Mouse (Mus musculus): Measurements from ENCODE around the gene Stx7. TPM values are rescaled to one million over a fixed set of nuclear protein-coding genes. Genes with fewer than 3 reads are reported as not detected.

The Stx7 gene
- total RNA-seq, 2 experiments from 2014 or later, result 137 to 143 TPM

DNA sequence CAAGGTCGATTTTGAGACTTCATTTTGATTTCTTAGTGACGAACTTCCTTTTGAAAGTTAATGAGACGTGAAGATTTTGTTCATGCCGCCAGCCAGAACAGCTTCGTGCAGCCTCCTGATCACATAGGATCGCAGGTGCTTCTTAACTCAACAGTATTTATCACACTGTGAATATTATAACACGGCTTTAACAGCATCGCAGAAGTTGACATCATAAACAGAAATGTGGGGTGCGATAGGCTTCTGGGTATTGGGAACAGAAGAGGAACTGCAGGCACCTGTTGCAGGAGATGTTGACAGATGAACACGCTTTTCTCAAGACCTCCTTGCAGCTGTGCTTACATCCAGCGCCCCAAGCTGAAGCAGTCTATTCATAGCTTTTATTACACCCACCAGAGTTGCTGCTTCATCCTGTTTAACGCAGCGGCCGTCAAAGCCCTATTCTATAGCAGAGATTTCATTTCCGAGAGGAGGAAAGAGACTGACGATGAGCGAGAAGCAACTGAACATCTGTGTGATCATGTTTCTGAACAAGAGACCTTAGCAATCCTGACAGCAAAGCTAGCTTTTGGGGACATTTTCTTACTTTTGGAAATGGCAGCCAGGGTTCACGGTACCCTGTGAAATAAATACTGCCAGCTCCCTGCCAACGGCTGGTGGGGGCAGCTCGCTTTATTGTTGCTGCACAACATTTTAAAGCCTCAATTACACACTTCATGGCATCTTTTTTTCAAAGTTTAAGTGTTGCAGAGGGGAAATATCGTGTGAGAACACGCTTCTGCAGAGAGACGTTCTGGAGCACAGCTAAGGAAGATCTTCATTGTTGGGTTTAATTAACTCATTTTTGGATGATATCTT, 86.6 kb downstream of the Stx7 start:
- no peak for DNase-seq (ENCODE audit: low spot score in 2 of 2)

Other genes with a start within 250 kb of the Stx7 start
- not detected for gene Taar1, start 228.9 kb upstream of the Stx7 start, total RNA-seq (2021)
- not detected for gene Taar2, start 210.7 kb upstream of the Stx7 start, total RNA-seq (2021)
- not detected for gene Taar3, start 199.7 kb upstream of the Stx7 start, total RNA-seq (2021)
- gene Taar4, start 188.8 kb upstream of the Stx7 start, total RNA-seq (2021), result not detected
- gene Taar5, start 178.6 kb upstream of the Stx7 start, total RNA-seq (2021), result not detected
- gene Taar6, start 163.7 kb upstream of the Stx7 start, total RNA-seq (2021), result not detected
- gene Taar7a, start 155.8 kb upstream of the Stx7 start, total RNA-seq (2021), result not detected
- not detected for gene Taar7b, start 149.4 kb upstream of the Stx7 start, total RNA-seq (2021)
- gene Taar7d, start 122.1 kb upstream of the Stx7 start, total RNA-seq (2021), result not detected
- gene Taar7e, start 111.7 kb upstream of the Stx7 start, total RNA-seq (2021), result not detected
- gene Taar7f, start 99.8 kb upstream of the Stx7 start, total RNA-seq (2021), result not detected
- not detected for gene Taar8a, start 72.8 kb upstream of the Stx7 start, total RNA-seq (2021)
- not detected for gene Taar8b, start 57.0 kb upstream of the Stx7 start, total RNA-seq (2021)
- not detected for gene Taar8c, start 47.4 kb upstream of the Stx7 start, total RNA-seq (2021)
- gene Taar9, start 39.8 kb upstream of the Stx7 start, total RNA-seq (2021), result not detected
- under 1 TPM in 1 of 2 experiments, not detected in 1; 0.26 TPM for gene Moxd1, start 74.2 kb downstream of the Stx7 start, total RNA-seq (2021)

All from adrenal gland, adult 18-20 months (tissue).